Mouse (Mus musculus): ENCODE measurements around the gene Rcor3. TPM values are rescaled to one million over a fixed set of nuclear protein-coding genes. Genes with fewer than 3 reads are reported as not detected.

Rcor3 gene
- polyA plus RNA-seq, 1 experiment from 2014 or later = 8.6 TPM

GRCm38 (mm10) chr1:192103176-192103575, 34.7 kb downstream of the Rcor3 start:
- 69% methylated on average over 6 of the region's 6 CpGs for WGBS (ENCODE audit: insufficient replicate concordance)
- H3K4me3 ChIP-seq (ENCODE audit: low read depth, low read length) = no peak overlapping the region
- H3K4me2 ChIP-seq (ENCODE audit: low read depth, low read length) = no peak overlapping the region
- no peak overlapping the region; the same call in 1 of the 2 replicates for H3K27ac ChIP-seq (ENCODE audit: low read length)
- H3K9ac ChIP-seq (ENCODE audit: low read depth, low read length) = no peak overlapping the region
- H3K27me3 ChIP-seq (ENCODE audit: control insufficient read depth, insufficient read depth, low read depth, low read length) = no peaks in the 10 kb centered on the region
- ATAC-seq (ENCODE audit: low read depth) = no peak
- H3K9me3 ChIP-seq (replicated peaks; ENCODE audit: control insufficient read depth, low read length) = no peaks in the 10 kb centered on the region
- H3K36me3 ChIP-seq (ENCODE audit: control insufficient read depth, insufficient read depth) = peaks cover 6% of the 10 kb centered on the region
- peaks cover 12% of the 10 kb centered on the region for H3K4me1 ChIP-seq (ENCODE audit: control insufficient read depth, low read depth, low read length)

- Histone ChIP-seq H3K9ac (ENCODE audit: low read depth, low read length) (no peak overlapping the region), H3K27me3 (ENCODE audit: control insufficient read depth, insufficient read depth, low read depth, low read length) (no peaks in the 10 kb centered on the region), H3K36me3 (ENCODE audit: control insufficient read depth, insufficient read depth) (peaks cover 6% of the 10 kb centered on the region), H3K9me3 (replicated peaks; ENCODE audit: control insufficient read depth, low read length) (no peaks in the 10 kb centered on the region), H3K27ac (ENCODE audit: low read length) (no peak overlapping the region), H3K4me2 (ENCODE audit: low read depth, low read length) (no peak overlapping the region), H3K4me1 (ENCODE audit: control insufficient read depth, low read depth, low read length) (peaks cover 7% of the 10 kb centered on the region), H3K4me3 (ENCODE audit: low read depth, low read length) (no peak overlapping the region)
- 58% methylated on average over 8 of the region's 8 CpGs for WGBS (ENCODE audit: insufficient replicate concordance)
- ATAC-seq (ENCODE audit: low read depth) = no peak
Measured at GRCm38 (mm10) chr1:192101359-192101758, 36.5 kb downstream of the Rcor3 start.

GRCm38 (mm10) chr1:192100742-192101141, 37.1 kb downstream of the Rcor3 start:
- H3K4me1 ChIP-seq (ENCODE audit: control insufficient read depth, low read depth, low read length) = peaks cover 7% of the 10 kb centered on the region
- no peak for ATAC-seq (ENCODE audit: low read depth)
- H3K36me3 ChIP-seq (ENCODE audit: control insufficient read depth, insufficient read depth) = peaks cover 6% of the 10 kb centered on the region
- H3K9ac ChIP-seq (ENCODE audit: low read depth, low read length) = no peak overlapping the region
- no peak overlapping the region for H3K27ac ChIP-seq (ENCODE audit: low read length)
- no peaks in the 10 kb centered on the region for H3K27me3 ChIP-seq (ENCODE audit: control insufficient read depth, insufficient read depth, low read depth, low read length)
- 82% methylated on average over 11 of the region's 11 CpGs for WGBS (ENCODE audit: insufficient replicate concordance)
- no peak overlapping the region for H3K4me3 ChIP-seq (ENCODE audit: low read depth, low read length)
- no peaks in the 10 kb centered on the region for H3K9me3 ChIP-seq (replicated peaks; ENCODE audit: control insufficient read depth, low read length)
- H3K4me2 ChIP-seq (ENCODE audit: low read depth, low read length) = no peak overlapping the region

GRCm38 (mm10) chr1:192095626-192096025, 42.2 kb downstream of the Rcor3 start:
- H3K4me1 ChIP-seq (ENCODE audit: control insufficient read depth, low read depth, low read length) = peaks cover 15% of the 10 kb centered on the region
- no peaks in the 10 kb centered on the region for H3K9me3 ChIP-seq (replicated peaks; ENCODE audit: control insufficient read depth, low read length)
- WGBS (ENCODE audit: insufficient replicate concordance) = 78% methylated on average over 5 of the region's 5 CpGs
- H3K27ac ChIP-seq (ENCODE audit: low read length) = no peak overlapping the region
- H3K4me3 ChIP-seq (ENCODE audit: low read depth, low read length) = no peak overlapping the region
- H3K36me3 ChIP-seq (ENCODE audit: control insufficient read depth, insufficient read depth) = peaks cover 3% of the 10 kb centered on the region
- H3K27me3 ChIP-seq (ENCODE audit: control insufficient read depth, insufficient read depth, low read depth, low read length) = no peaks in the 10 kb centered on the region
- no peak overlapping the region for H3K4me2 ChIP-seq (ENCODE audit: low read depth, low read length)
- no peak overlapping the region for H3K9ac ChIP-seq (ENCODE audit: low read depth, low read length)
- no peak for ATAC-seq (ENCODE audit: low read depth)

- Histone ChIP-seq H3K27me3 (ENCODE audit: control insufficient read depth, insufficient read depth, low read depth, low read length) (no peaks in the 10 kb centered on the region), H3K4me3 (ENCODE audit: low read depth, low read length) (no peak overlapping the region), H3K9ac (ENCODE audit: low read depth, low read length) (no peak overlapping the region), H3K36me3 (ENCODE audit: control insufficient read depth, insufficient read depth) (no peaks in the 10 kb centered on the region), H3K27ac (ENCODE audit: low read length) (no peak overlapping the region), H3K9me3 (replicated peaks; ENCODE audit: control insufficient read depth, low read length) (no peaks in the 10 kb centered on the region), H3K4me2 (ENCODE audit: low read depth, low read length) (no peak overlapping the region), H3K4me1 (ENCODE audit: control insufficient read depth, low read depth, low read length) (peaks cover 23% of the 10 kb centered on the region)
- ATAC-seq (ENCODE audit: low read depth) = no peak
- WGBS (ENCODE audit: insufficient replicate concordance) = 50% methylated on average over 13 of the region's 13 CpGs
Measured at GRCm38 (mm10) chr1:192094451-192095170, 43.3 kb downstream of the Rcor3 start.

- H3K27me3 ChIP-seq (ENCODE audit: control insufficient read depth, insufficient read depth, low read depth, low read length) = no peaks in the 10 kb centered on the region
- H3K4me1 ChIP-seq (ENCODE audit: control insufficient read depth, low read depth, low read length) = peaks cover 23% of the 10 kb centered on the region
- ATAC-seq (ENCODE audit: low read depth) = peak; percentile 78
- no peaks in the 10 kb centered on the region for H3K9me3 ChIP-seq (replicated peaks; ENCODE audit: control insufficient read depth, low read length)
- H3K4me3 ChIP-seq (ENCODE audit: low read depth, low read length) = peak overlapping the region; percentile 78
- peak overlapping the region; percentile 86 for H3K9ac ChIP-seq (ENCODE audit: low read depth, low read length)
- WGBS (ENCODE audit: insufficient replicate concordance) = 27% methylated on average over 16 of the region's 16 CpGs
- peak overlapping the region; percentile 61 for H3K27ac ChIP-seq (ENCODE audit: low read length)
- H3K36me3 ChIP-seq (ENCODE audit: control insufficient read depth, insufficient read depth) = no peaks in the 10 kb centered on the region
- H3K4me2 ChIP-seq (ENCODE audit: low read depth, low read length) = peak overlapping the region; percentile 96
Measured at GRCm38 (mm10) chr1:192092879-192093660, 44.8 kb downstream of the Rcor3 start.

GRCm38 (mm10) chr1:192091806-192092772, 45.8 kb downstream of the Rcor3 start, which contains the start of gene Traf5:
Traf5 (minus strand) TSS chr1:192092559.
- no peaks in the 10 kb centered on the region for H3K27me3 ChIP-seq (ENCODE audit: control insufficient read depth, insufficient read depth, low read depth, low read length)
- H3K9me3 ChIP-seq (replicated peaks; ENCODE audit: control insufficient read depth, low read length) = no peaks in the 10 kb centered on the region
- peak within 1 kb of the TSS; percentile 78 for H3K4me3 ChIP-seq (ENCODE audit: low read depth, low read length)
- peak; percentile 98 for ATAC-seq (ENCODE audit: low read depth)
- H3K4me2 ChIP-seq (ENCODE audit: low read depth, low read length) = peak within 1 kb of the TSS; percentile 96
- peak within 1 kb of the TSS; percentile 86 for H3K9ac ChIP-seq (ENCODE audit: low read depth, low read length)
- H3K36me3 ChIP-seq (ENCODE audit: control insufficient read depth, insufficient read depth) = no peaks in the 10 kb centered on the region
- WGBS (ENCODE audit: insufficient replicate concordance) = under 1% methylated on average over 63 of the region's 63 CpGs
- H3K27ac ChIP-seq (ENCODE audit: low read length) = peak within 1 kb of the TSS; percentile 75
- peaks cover 23% of the 10 kb centered on the region for H3K4me1 ChIP-seq (ENCODE audit: control insufficient read depth, low read depth, low read length)

GRCm38 (mm10) chr1:192090689-192091567, 46.9 kb downstream of the Rcor3 start:
- Histone ChIP-seq H3K36me3 (ENCODE audit: control insufficient read depth, insufficient read depth) (no peaks in the 10 kb centered on the region), H3K4me2 (ENCODE audit: low read depth, low read length) (peak overlapping the region; percentile 96), H3K27me3 (ENCODE audit: control insufficient read depth, insufficient read depth, low read depth, low read length) (no peaks in the 10 kb centered on the region), H3K27ac (ENCODE audit: low read length) (no peak overlapping the region), H3K4me3 (ENCODE audit: low read depth, low read length) (peak overlapping the region; percentile 78), H3K9ac (ENCODE audit: low read depth, low read length) (peak overlapping the region; percentile 86; the same call in 1 of the 2 replicates), H3K9me3 (replicated peaks; ENCODE audit: control insufficient read depth, low read length) (no peaks in the 10 kb centered on the region), H3K4me1 (ENCODE audit: control insufficient read depth, low read depth, low read length) (peaks cover 23% of the 10 kb centered on the region)
- no peak for ATAC-seq (ENCODE audit: low read depth)
- WGBS (ENCODE audit: insufficient replicate concordance) = 58% methylated on average over 11 of the region's 11 CpGs
